In the genomic region with DNA sequence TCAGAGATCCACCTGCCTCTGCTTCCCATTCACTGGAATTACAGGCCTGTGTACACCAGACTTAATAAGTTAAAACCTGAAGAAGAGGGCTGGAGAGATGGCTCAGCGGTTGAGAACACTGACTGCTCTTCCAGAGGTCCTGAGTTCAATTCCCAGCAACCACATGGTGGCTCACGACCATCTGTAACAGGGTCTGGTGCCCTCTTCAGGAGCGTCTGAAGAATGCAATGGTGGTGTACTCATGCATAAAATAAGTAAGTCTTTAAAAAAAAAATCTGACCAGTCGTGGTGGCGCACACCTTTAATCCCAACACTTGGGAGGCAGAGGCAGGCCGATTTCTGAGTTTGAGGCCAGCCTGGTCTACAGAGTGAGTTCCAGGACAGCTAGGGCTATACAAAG, we compare ENCODE assay signal across 1 mouse cellular context.
A peak's percentile ranks its signal among the peaks of the same experiment; 100 is the strongest.
TF ChIP-seq lines count a peak whose summit lies in the region.

No protein-coding gene starts in this region.

TF ChIP-seq in MEL, 35 proteins besides CTCF, POLR2A, EP300 and RAD21:
- TF ChIP-seq MYC (IDR thresholded peaks at IDR 0.05; ENCODE audit: low read depth, low read length) (0 out of 2 replicates have a peak, but pooled peaks have one; percentile 48), ZNF384 (IDR thresholded peaks at IDR 0.05; ENCODE audit: low read depth, low read length) (peak; percentile 39; the same call in 1 of the 2 replicates)
